Mouse (Mus musculus) spleen, embryonic (tissue): Measurements from ENCODE around the gene D430041D05Rik.

ENCODE experiments used
- CTCF ChIA-PET: fragments of 350-600 bp; sonication (Branson Sonifier 250); formaldehyde crosslinking; loops from one replicate; lab custom pipeline; 2022; lab: Charles Lee

Gene D430041D05Rik

GRCm38 (mm10) chr2:104267049-104267448 lies 143.8 kb downstream of the D430041D05Rik start:
- CTCF ChIA-PET: no interaction called here

- CTCF ChIA-PET: no interaction called here
These were observed 149.1 kb downstream of the D430041D05Rik start for GRCm38 (mm10) chr2:104261741-104262067.

DNA sequence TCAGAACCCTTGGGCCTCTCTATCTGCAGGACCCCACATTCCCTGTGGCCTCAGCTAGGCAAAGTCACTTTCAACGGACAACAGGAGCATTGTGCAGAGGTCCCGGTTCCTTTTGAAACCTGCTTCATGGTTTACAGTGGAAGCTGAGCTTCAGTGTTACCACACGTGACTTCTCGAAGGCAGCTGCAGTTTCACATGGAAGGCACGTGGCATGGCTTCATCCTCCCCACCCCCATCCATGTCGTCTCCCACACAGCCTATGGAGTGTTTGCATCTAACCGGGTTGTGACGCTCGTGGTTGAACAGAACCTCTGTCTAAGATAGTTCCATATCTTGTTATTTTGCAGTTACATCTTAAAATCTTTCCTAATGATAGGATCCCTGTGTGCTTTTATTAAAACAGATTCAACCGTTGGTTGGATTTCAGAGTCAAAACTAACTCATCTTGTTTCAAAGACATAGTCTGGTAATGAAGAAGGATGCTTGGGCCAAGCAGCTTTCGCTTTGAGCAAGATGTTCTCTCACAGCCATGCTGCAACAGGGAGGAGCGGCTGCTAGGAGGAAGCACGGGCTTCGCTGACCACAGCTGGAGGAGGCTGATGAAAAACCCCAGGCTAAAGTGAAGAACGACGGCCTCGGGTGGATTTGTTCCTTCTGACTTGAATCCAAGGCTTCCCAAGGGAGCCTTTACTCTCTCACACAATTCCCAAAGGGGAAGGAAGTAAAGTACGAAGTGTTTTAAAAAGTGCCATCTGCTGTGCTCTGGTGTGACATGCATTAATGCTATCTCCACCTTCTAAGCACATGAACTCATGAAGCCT lies 149.7 kb downstream of the D430041D05Rik start:
- CTCF ChIA-PET: no interaction called here

GRCm38 (mm10) chr2:104256585-104256984 lies 154.2 kb downstream of the D430041D05Rik start:
- CTCF ChIA-PET: no interaction called here

DNA sequence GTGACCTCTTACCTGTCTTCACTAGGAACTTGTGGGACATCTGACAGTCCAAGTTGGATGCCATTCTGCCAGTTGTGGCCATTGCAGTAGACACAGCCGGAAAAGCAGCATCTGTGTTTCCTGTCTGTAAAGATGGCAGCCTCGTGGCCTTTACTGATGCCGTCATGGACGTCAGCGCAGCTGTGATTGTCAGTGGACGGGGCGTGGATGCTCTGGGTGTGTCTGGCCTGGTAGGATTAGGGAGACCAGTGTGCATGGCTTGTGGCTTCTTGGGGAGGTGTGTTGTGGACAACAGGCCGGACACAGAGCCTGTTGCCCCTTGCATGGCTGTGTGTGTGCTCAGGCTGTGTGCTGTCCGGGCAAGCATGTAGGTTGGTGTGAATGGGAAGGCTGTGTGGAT lies 155.9 kb downstream of the D430041D05Rik start:
- CTCF ChIA-PET: no interaction called here

DNA sequence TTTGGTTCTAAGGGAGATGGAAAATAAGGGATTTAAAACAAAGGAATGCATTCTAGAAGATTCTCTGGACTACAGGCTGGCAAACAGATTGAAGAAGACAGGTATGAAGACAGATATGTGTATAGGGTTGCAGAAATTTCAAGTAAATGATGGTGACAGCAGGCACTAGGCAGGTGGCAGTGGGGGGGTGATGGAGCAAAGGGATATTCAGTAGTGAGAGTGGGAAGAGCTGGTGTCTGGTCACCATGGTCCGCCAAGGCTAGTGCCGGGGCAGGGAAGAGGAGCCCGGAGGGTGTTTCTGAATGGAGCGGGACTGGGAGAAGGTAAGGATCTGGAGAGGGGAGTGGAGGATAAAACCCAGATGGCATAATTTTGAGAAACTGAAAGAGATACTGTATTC lies 157.5 kb downstream of the D430041D05Rik start:
- CTCF ChIA-PET: no interaction called here

DNA sequence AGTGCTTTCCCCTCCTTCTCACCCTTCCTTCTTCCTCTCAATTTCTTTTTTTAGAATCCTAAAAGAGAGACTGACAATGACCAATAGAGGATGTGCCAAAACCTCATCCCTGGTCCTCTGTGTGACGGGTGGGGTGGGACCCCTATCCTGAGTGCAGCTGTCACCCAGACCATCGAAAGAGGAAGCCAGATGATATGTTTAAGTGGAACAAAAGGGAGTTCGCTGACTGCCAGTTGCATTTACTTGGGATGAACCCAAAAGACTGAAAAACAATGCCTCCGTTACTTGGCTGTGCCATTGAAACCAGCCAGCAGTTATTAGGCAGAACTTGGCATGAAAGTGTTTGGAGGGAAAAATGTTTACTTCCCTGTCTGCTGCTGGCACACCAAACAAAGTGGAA lies 159.2 kb downstream of the D430041D05Rik start:
- CTCF ChIA-PET: no interaction called here

GRCm38 (mm10) chr2:104249856-104250255 lies 161.0 kb downstream of the D430041D05Rik start:
- CTCF ChIA-PET: no interaction called here

DNA sequence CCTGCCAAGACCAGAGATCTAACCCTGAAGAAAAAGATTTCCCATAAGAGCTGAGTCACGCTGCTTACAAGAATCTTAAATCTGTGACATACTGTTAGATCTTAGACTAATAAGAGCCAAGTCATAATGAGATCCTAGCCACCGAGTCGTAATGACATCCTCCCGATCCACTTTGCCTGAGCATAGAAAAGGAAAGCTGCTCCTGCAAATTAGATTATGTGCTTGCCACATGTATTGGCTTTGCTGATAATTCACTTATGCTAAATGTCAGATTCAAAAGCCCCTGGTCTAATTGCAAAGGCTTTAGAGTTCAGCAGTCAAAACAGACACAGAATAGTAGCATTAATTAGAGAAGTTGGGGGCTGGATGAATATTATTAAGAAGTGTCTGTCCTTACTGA lies 164.0 kb downstream of the D430041D05Rik start:
- CTCF ChIA-PET: no interaction called here

DNA sequence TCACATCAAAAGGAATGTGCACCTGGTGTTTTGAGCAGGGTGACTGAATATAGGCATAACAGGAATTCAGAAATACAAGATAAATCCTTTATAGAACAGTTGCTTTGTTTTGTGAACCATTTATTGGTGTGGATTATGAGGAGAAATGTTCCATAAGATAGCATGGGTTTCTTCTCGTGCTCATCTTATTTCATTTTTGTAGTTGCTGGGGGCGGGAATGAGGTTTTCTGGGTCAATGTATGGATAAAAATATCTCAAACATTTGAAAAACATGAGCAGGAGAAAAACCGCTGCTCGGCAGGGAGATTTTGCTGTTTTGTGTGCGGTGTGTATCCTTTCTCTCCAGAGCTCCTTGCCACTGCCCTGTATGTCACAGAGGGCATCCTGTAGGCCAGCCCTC lies 168.8 kb downstream of the D430041D05Rik start:
- CTCF ChIA-PET: no interaction called here

DNA sequence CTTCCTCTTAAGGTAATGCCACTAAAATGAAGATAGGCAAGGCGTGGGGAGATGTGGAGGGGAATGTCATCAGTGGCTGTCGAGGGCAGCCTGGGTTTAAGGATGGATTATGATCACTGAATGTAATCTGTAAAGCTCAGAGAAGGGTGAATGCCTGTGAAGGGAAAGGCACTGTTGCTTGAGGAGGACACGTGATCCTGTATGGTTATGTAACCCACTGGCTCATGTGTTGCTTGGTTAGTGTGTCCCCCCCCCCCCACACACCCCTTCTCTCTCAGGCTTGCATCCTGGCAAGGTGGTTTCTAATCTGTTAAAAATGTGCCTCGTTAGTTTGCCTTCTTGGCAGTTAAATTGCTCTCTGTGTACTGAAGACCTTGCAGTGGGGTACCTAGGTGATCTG lies 173.7 kb downstream of the D430041D05Rik start:
- CTCF ChIA-PET: no interaction called here

DNA sequence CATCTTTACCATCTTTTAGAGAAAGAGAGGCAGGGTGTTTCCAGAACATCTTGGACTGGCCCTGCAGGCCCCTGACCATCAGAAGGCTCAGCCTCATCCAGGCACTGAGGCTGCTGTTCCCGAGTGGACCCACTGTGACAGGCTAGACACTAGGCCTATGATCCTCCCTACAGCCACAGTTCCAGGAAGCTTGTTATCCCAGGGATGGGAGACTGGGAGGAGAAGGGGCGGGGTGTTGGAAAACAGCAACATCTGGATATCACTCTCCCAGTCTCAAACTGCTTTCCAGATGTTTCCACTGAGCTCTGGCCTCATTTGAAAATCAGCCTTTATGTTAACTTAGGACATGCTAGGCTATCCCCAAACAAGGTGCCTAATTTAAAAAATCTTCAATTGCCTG lies 180.4 kb downstream of the D430041D05Rik start:
- CTCF ChIA-PET: no interaction called here

DNA sequence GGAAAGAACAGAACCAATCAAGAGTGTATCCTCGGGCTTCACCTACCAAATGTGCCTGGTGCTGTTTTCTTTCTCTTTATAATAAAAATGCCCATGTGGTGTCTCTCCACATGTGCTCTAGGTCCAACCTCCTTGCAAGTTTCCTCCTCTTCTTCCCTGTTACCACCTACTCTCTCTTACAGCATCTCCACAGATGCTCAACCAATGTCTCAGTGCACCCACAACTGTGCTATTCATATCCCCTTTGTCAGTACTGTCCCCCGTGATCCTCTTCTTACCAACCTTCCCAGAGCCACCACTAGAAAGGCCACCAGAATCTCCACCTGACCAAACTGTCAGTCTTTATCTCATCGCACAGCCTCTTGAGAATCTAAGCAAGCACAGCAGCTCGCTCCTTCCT lies 184.8 kb downstream of the D430041D05Rik start:
- CTCF ChIA-PET: no interaction called here

GRCm38 (mm10) chr2:104219733-104220391 lies 191.0 kb downstream of the D430041D05Rik start:
- CTCF ChIA-PET: no interaction called here

DNA sequence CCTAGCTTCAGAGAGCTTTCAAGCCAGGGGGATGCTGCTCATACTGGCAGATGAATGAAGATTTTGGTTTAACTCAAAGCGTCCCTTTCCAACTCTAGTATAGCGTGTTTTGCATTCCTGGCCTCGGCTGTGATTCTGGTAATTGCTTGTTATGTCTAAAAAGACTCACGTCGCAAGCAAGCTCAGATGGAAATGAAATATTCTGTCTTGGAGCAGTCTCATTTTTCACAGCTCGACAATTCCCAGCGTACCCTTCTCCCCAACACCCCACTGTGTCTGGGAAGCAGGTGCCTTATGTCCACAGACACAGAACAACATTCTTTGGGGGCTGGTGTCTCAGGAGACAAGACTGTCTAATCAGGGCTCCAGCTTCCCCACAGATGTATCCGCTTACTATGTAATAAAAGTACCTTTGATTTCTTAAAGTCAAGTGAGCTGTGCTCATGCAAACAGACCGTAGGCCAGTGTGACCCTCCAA lies 192.2 kb downstream of the D430041D05Rik start:
- CTCF ChIA-PET: no interaction called here

GRCm38 (mm10) chr2:104218114-104218513 lies 192.7 kb downstream of the D430041D05Rik start:
- CTCF ChIA-PET: no interaction called here

GRCm38 (mm10) chr2:104209408-104209807 lies 201.4 kb downstream of the D430041D05Rik start:
- CTCF ChIA-PET: no interaction called here

- CTCF ChIA-PET: no interaction called here
These were observed 202.4 kb downstream of the D430041D05Rik start for GRCm38 (mm10) chr2:104208415-104208814.

DNA sequence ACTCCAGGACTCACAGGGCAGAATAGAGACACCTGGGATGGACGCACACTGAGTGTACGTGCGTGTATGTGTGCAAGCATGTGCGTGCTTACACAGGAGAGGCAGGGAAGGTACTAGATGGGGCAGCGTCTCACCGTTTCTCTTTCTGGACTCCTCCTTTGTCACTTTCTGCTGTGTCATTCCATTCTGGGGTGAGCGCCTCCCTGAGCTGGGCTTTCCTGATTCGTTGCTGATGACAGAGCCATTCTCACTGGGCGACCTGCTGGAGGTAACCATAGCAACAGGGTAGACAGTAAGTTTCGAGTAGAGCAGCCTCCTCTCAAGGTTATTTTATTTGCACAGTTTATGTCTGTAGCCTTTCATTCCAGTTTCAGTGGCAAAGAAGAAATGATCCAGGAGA lies 202.9 kb downstream of the D430041D05Rik start:
- CTCF ChIA-PET: no interaction called here

DNA sequence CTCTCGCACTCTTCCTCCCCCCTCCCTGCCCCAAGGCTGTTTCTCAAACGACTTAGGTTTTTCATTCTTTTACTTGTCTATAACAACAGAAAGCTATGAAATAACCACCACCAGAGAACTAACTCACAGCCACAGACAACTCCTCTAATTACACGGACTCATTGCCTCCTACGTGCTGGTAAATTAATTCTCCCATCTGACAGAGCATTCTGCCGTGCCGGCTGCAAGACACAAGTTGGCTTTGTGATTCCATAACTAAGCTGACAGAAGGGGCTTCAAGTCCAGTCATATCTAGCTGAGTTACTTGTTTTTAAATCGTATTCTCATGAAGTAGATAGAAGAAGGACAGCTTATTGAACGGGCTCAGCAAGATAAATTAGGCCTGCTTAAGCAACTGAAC lies 205.2 kb downstream of the D430041D05Rik start:
- CTCF ChIA-PET: no interaction called here

GRCm38 (mm10) chr2:104200211-104200610 lies 210.6 kb downstream of the D430041D05Rik start:
- CTCF ChIA-PET: no interaction called here

- CTCF ChIA-PET: no interaction called here
These were observed 212.6 kb downstream of the D430041D05Rik start for GRCm38 (mm10) chr2:104198186-104198585.

GRCm38 (mm10) chr2:104197281-104197680 lies 213.5 kb downstream of the D430041D05Rik start:
- CTCF ChIA-PET: no interaction called here
